Mouse (Mus musculus) erythroblast, embryonic 14.5 days (primary cell): ENCODE results near the gene Sertad1.

Source experiments
- GATA1 ChIP-seq: IDR thresholded peaks from 2 replicates; pipeline ENCODE4 v1.6.1; 2012; ENCODE audit warnings: low read length, inconsistent platforms, mixed read lengths
- TAL1 ChIP-seq: IDR thresholded peaks from 3 replicates; pipeline ENCODE4 v1.6.1; 2012; ENCODE audit warnings: low read length, inconsistent platforms, mixed read lengths

DNA sequence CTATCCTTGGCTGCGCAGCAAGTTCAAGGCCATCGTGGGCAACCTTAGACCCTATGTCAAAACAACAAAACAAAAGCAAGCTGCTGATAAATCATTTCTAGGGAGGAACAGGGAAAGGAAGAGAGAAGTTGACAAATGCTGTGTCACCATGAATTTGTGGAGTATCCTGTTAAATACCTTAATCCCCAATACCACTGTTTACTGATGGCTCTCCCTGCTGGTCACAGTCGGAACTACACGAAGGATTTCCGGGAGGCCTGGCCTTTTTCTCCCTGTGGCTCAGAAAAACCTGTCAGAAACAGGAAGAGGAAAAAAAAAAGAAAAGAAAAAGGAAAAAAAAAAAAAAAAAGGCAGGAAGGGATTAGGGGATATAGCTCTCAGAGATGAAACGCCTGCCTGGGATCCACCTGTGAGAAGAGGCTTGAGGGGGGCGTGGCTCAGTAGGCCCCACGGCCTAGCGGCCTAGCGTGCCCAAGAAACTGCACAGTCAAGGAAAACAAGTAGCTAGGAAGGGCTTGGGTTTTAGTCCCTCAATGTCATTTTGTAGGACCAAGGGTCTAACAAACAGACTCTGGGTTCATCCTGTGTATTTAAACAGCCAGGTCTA lies 37.4 kb upstream of the Sertad1 start:
- no peak for TF ChIP-seq TAL1
- no peak for TF ChIP-seq GATA1
